Mouse (Mus musculus): ENCODE measurements around the gene Ccdc24. TPM values are rescaled to one million over a fixed set of nuclear protein-coding genes. Genes with fewer than 3 reads are reported as not detected.

Gene Ccdc24
- polyA plus RNA-seq, 1 experiment: 1.4 TPM

DNA sequence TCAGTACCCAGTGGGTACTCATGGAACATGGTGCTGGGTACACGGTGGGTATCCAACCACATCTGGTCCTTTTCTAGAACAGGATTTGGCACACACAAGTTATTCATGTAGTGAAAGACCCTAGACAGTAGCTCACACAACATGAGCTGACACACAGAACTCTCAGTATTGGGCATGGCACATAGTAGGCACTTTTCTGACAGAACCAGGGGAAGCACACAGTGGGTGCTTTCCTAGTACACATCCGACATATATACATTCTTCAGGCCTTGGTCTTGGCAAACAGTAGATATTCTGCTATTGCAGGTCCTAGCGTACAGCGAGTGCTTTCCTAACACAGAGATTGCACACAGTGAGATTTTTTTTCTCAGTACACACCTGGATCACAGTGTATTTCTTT, 26.1 kb downstream of the Ccdc24 start:
- no peak overlapping the region for H3ac ChIP-seq (ENCODE audit: control insufficient read depth, insufficient read length, low read depth)
- H3K79me3 ChIP-seq (ENCODE audit: low read depth): no peaks in the 10 kb centered on the region
- no peaks in the 10 kb centered on the region for H3K27me3 ChIP-seq (ENCODE audit: control insufficient read depth, insufficient read depth, insufficient read length)
- no peaks in the 10 kb centered on the region for H3K79me2 ChIP-seq (ENCODE audit: control insufficient read depth, insufficient read depth)
- TF ChIP-seq CTCF (IDR thresholded peaks at IDR 0.05; ENCODE audit: control insufficient read depth, insufficient read depth, insufficient read length) (no peak), MAX (IDR thresholded peaks at IDR 0.05) (no peak), MYOD1 (IDR thresholded peaks at IDR 0.05; ENCODE audit: control insufficient read depth, insufficient read length, low read depth) (no peak), MYOG (IDR thresholded peaks at IDR 0.05; ENCODE audit: control insufficient read depth, extremely low read depth, insufficient read length) (no peak), CEBPB (IDR thresholded peaks at IDR 0.05; ENCODE audit: low read depth) (no peak), FOSL1 (IDR thresholded peaks at IDR 0.05; ENCODE audit: insufficient read depth, low read length, poor library complexity, severe bottlenecking) (no peak), USF1 (IDR thresholded peaks at IDR 0.05; ENCODE audit: low read depth) (no peak)
- H3K36me3 ChIP-seq (ENCODE audit: control insufficient read depth, insufficient read depth): no peaks in the 10 kb centered on the region
- no peak overlapping the region for H3K4me3 ChIP-seq (ENCODE audit: insufficient read depth, poor library complexity, severe bottlenecking)

GRCm38 (mm10) chr4:117845316-117845715, 27.0 kb downstream of the Ccdc24 start:
- Histone ChIP-seq H3K27me3 (ENCODE audit: control insufficient read depth, insufficient read depth, insufficient read length) (no peaks in the 10 kb centered on the region), H3ac (ENCODE audit: control insufficient read depth, insufficient read length, low read depth) (no peak overlapping the region), H3K79me3 (ENCODE audit: low read depth) (no peaks in the 10 kb centered on the region), H3K79me2 (ENCODE audit: control insufficient read depth, insufficient read depth) (no peaks in the 10 kb centered on the region), H3K36me3 (ENCODE audit: control insufficient read depth, insufficient read depth) (no peaks in the 10 kb centered on the region), H3K4me3 (ENCODE audit: insufficient read depth, poor library complexity, severe bottlenecking) (no peak overlapping the region)
- TF ChIP-seq CTCF (IDR thresholded peaks at IDR 0.05; ENCODE audit: control insufficient read depth, insufficient read depth, insufficient read length) (no peak), CEBPB (IDR thresholded peaks at IDR 0.05; ENCODE audit: low read depth) (no peak), MYOD1 (IDR thresholded peaks at IDR 0.05; ENCODE audit: control insufficient read depth, insufficient read length, low read depth) (no peak), FOSL1 (IDR thresholded peaks at IDR 0.05; ENCODE audit: insufficient read depth, low read length, poor library complexity, severe bottlenecking) (no peak), USF1 (IDR thresholded peaks at IDR 0.05; ENCODE audit: low read depth) (no peak), MYOG (IDR thresholded peaks at IDR 0.05; ENCODE audit: control insufficient read depth, extremely low read depth, insufficient read length) (no peak), MAX (IDR thresholded peaks at IDR 0.05) (no peak)

GRCm38 (mm10) chr4:117844467-117844866, 27.9 kb downstream of the Ccdc24 start:
- no peak for TF ChIP-seq CTCF (IDR thresholded peaks at IDR 0.05; ENCODE audit: control insufficient read depth, insufficient read depth, insufficient read length)
- TF ChIP-seq USF1 (IDR thresholded peaks at IDR 0.05; ENCODE audit: low read depth): no peak
- no peak for TF ChIP-seq FOSL1 (IDR thresholded peaks at IDR 0.05; ENCODE audit: insufficient read depth, low read length, poor library complexity, severe bottlenecking)
- TF ChIP-seq CEBPB (IDR thresholded peaks at IDR 0.05; ENCODE audit: low read depth): no peak
- no peak for TF ChIP-seq MYOG (IDR thresholded peaks at IDR 0.05; ENCODE audit: control insufficient read depth, extremely low read depth, insufficient read length)
- TF ChIP-seq MYOD1 (IDR thresholded peaks at IDR 0.05; ENCODE audit: control insufficient read depth, insufficient read length, low read depth): no peak
- no peak for TF ChIP-seq MAX (IDR thresholded peaks at IDR 0.05)
- H3K79me2 ChIP-seq (ENCODE audit: control insufficient read depth, insufficient read depth): no peaks in the 10 kb centered on the region
- H3K4me3 ChIP-seq (ENCODE audit: insufficient read depth, poor library complexity, severe bottlenecking): no peak overlapping the region
- H3ac ChIP-seq (ENCODE audit: control insufficient read depth, insufficient read length, low read depth): no peak overlapping the region
- H3K79me3 ChIP-seq (ENCODE audit: low read depth): no peaks in the 10 kb centered on the region
- H3K27me3 ChIP-seq (ENCODE audit: control insufficient read depth, insufficient read depth, insufficient read length): no peaks in the 10 kb centered on the region
- no peaks in the 10 kb centered on the region for H3K36me3 ChIP-seq (ENCODE audit: control insufficient read depth, insufficient read depth)

DNA sequence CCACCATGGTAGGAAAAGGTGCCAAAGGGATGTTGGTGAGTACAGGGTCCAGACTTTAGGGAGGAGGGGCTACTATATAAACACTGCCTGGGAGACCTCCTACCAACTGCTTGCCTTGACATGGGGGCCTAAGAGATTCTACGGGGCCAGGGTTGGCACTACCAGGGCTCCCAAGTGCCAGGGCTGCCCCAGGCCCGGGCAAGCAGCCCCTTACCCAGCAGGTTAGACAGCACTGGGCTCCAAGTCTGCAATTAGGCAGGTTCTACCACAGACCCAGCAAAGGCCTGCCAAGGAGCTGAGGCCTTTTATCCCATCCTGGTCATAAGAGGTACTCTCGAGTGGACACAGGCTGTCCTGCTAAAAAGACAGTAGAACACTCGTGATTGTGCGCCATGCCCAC, 29.3 kb downstream of the Ccdc24 start:
- no peaks in the 10 kb centered on the region for H3K27me3 ChIP-seq (ENCODE audit: control insufficient read depth, insufficient read depth, insufficient read length)
- H3K79me2 ChIP-seq (ENCODE audit: control insufficient read depth, insufficient read depth): no peaks in the 10 kb centered on the region
- H3K79me3 ChIP-seq (ENCODE audit: low read depth): no peaks in the 10 kb centered on the region
- H3ac ChIP-seq (ENCODE audit: control insufficient read depth, insufficient read length, low read depth): no peak overlapping the region
- TF ChIP-seq CTCF (IDR thresholded peaks at IDR 0.05; ENCODE audit: control insufficient read depth, insufficient read depth, insufficient read length) (no peak), USF1 (IDR thresholded peaks at IDR 0.05; ENCODE audit: low read depth) (no peak), MYOG (IDR thresholded peaks at IDR 0.05; ENCODE audit: control insufficient read depth, extremely low read depth, insufficient read length) (no peak), CEBPB (IDR thresholded peaks at IDR 0.05; ENCODE audit: low read depth) (no peak), FOSL1 (IDR thresholded peaks at IDR 0.05; ENCODE audit: insufficient read depth, low read length, poor library complexity, severe bottlenecking) (no peak), MAX (IDR thresholded peaks at IDR 0.05) (no peak), MYOD1 (IDR thresholded peaks at IDR 0.05; ENCODE audit: control insufficient read depth, insufficient read length, low read depth) (no peak)
- no peak overlapping the region for H3K4me3 ChIP-seq (ENCODE audit: insufficient read depth, poor library complexity, severe bottlenecking)
- H3K36me3 ChIP-seq (ENCODE audit: control insufficient read depth, insufficient read depth): no peaks in the 10 kb centered on the region

- no peaks in the 10 kb centered on the region for H3K79me3 ChIP-seq (ENCODE audit: low read depth)
- no peaks in the 10 kb centered on the region for H3K27me3 ChIP-seq (ENCODE audit: control insufficient read depth, insufficient read depth, insufficient read length)
These were observed 30.8 kb downstream of the Ccdc24 start for GRCm38 (mm10) chr4:117841566-117841965.

More at GRCm38 (mm10) chr4:117841566-117841965, 30.8 kb downstream of the Ccdc24 start:
- Histone ChIP-seq H3K79me2 (ENCODE audit: control insufficient read depth, insufficient read depth) (no peaks in the 10 kb centered on the region), H3K36me3 (ENCODE audit: control insufficient read depth, insufficient read depth) (no peaks in the 10 kb centered on the region), H3ac (ENCODE audit: control insufficient read depth, insufficient read length, low read depth) (no peak overlapping the region), H3K4me3 (ENCODE audit: insufficient read depth, poor library complexity, severe bottlenecking) (no peak overlapping the region)
- TF ChIP-seq MYOD1 (IDR thresholded peaks at IDR 0.05; ENCODE audit: control insufficient read depth, insufficient read length, low read depth): no peak
- no peak for TF ChIP-seq CTCF (IDR thresholded peaks at IDR 0.05; ENCODE audit: control insufficient read depth, insufficient read depth, insufficient read length)
- TF ChIP-seq MYOG (IDR thresholded peaks at IDR 0.05; ENCODE audit: control insufficient read depth, extremely low read depth, insufficient read length): no peak
- TF ChIP-seq FOSL1 (IDR thresholded peaks at IDR 0.05; ENCODE audit: insufficient read depth, low read length, poor library complexity, severe bottlenecking): no peak
- no peak for TF ChIP-seq MAX (IDR thresholded peaks at IDR 0.05)
- TF ChIP-seq USF1 (IDR thresholded peaks at IDR 0.05; ENCODE audit: low read depth): no peak
- no peak for TF ChIP-seq CEBPB (IDR thresholded peaks at IDR 0.05; ENCODE audit: low read depth)

Data from C2C12 (cell line).